Mouse (Mus musculus): Measurements from ENCODE around the gene Lmo2.

DNA sequence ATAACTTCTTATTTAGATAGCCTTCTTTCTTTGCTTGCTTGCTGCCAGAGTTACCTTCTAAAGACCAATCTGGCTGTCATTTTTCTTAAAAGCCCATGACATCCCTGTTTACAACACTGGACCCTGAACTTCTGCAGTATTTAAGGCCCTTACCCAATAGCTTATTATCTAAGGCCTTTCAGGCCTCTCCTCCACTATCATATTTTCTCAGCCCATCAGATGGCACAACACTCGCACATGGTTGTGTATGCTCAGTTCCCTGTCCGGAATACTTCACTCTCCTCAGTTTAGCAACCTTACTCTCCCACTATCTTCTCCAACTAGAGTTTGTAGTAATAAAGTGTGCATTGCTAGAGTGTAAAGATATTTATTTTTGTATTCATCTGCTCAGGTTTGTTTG is 71.3 kb downstream of the Lmo2 start:
- TF ChIP-seq CTCF (IDR thresholded peaks at IDR 0.05; ENCODE audit: low read depth, low read length) (no peak), POLR2A (IDR thresholded peaks at IDR 0.05; ENCODE audit: extremely low read depth, insufficient read depth, low read length) (no peak)
